Mouse (Mus musculus) cerebellum, postnatal 36 days (tissue): ENCODE measurements at regions not wholly inside any gene's neighbourhood (a gene's known extent, or its start where the extent isn't known, plus 50 kb on each side); places are given as distances from the start of the nearest gene placed in this dataset.

ENCODE experiments used
- DNase-seq, 2 experiments: peaks; one replicate each; pipeline ENCODE4 v3.0.0; 2021 to 2022; ENCODE audit warnings: mixed read lengths in 2 of 2

DNA sequence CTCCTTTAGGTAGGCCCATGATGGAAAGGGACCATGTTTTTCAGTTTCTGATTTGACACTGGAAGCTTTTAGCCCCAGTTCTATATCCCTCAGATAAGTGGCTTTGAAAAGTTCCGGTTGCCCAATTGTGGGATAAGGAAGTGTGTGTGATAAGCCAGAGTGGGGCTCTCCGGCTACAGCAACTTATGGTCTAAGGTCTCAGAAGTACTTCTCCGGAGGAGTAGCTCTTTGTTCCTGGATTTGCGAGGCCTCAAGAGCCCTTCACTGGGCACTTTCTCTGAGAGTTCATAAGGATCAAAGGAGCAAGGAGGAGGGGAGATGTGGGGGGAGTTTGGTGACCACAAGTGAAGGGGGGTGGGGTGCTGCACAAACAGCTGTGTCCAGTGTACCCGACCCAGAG is 118.3 kb upstream of the Id2 start:
- DNase-seq: no peak

- DNase-seq: no peak
Observed at GRCm38 (mm10) chr12:25213782-25214478, 117.0 kb upstream of the Id2 start.

DNA sequence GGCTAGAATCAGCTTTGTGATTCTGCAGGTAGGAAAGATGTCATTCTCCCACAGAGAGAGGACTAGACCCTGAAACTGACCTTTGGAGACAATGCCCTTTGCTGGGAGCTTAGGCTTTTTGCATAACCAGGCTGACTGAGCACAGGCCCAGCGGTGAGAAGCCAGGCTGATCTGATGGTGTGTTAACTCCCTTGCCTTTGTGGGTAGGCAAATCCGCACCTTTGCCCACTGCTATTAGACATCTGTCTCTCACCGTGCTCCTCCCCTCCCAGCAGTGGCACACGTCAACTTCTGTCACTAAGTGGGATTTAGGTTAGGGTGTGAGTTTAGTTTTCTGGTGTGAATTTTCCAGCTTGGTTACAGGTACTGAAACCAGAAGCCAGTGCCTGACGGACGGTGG is 114.4 kb upstream of the Id2 start:
- DNase-seq: no peak

GRCm38 (mm10) chr12:25210597-25210996 is 113.7 kb upstream of the Id2 start:
- DNase-seq: no peak

GRCm38 (mm10) chr12:25209333-25209728 is 112.4 kb upstream of the Id2 start:
- DNase-seq: peak in 1 of 2 experiments; percentile 14

- DNase-seq: no peak
Observed at GRCm38 (mm10) chr12:25208670-25209332, 111.9 kb upstream of the Id2 start.

- DNase-seq: no peak
Observed at GRCm38 (mm10) chr12:25203371-25204067, 106.6 kb upstream of the Id2 start.

DNA sequence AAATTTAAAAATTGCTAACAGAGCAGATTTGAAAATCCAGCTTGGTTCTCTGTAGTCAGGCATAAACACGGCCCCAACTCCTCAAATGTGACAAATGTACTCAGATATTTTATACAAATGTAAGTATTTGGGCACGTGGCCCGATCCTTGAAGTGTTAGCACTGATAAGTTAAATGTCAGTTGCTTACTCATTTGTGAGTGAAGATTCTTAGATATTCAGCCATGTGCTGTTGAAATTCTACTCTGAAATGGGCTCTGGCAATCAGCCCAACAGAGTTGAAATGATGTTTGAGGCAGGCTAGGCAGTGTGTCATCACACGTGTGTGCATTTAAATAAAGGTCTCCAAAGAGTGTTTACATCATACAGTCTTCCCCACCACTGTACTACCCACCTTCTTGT is 103.2 kb upstream of the Id2 start:
- no peak for DNase-seq

DNA sequence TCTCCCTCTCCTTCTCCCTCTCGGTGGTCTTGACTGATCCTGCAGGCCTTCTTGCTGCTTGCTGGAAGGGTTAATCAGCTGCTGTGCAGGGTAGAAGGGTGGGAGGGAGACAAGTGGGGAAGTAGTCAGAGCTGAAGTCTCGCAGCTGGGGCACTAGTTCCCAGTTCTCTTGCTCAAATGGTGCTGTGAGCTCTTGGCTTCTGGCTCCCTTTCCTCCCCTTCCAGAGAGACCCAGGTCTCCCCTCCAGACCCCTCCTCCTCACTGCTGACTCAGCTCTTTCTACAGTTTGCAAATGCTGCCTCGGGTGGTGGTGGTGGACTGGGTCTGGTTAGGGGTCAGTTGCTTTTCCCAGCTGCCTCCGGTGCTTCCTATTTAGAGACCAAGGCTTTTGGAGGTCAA is 100.8 kb upstream of the Id2 start:
- no peak for DNase-seq

DNA sequence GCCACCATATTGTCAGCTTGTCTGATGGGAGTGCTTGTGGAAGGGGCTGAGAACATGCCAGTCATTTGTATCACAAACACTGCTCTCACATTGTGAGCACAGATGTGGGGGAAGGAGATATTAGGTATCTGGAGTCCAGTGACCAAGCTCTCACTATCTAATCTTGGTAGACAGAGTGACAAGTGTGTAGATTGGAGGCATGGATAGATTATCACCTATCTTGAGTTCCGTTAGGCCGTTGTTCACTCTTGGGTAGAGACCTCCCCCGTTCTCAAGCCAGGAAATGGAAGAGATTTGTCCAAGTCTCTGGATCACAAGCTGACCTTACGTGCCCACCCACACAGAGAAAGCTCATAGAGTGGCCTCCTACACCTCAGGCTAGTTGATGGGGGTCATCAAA is 99.1 kb upstream of the Id2 start:
- no peak for DNase-seq

DNA sequence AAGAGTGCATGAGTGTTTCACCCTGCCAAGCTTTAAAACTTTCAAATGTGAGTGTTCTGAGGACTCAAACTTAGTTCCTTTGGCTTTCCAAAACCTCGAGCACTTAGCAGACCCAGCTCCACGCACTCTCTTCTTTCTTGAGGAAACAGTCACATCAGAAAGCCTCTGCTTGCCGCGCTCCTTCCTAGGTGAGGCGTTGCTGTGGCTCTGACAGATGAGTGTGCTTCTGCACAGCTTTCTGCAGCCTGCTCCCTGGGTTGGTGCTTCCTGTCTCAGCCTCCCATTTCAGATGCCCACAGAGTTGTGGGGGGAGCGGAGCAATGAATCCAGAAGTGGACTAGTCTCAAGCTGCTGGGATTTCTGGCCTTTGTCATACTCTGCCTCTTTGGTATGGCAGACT is 95.3 kb upstream of the Id2 start:
- no peak for DNase-seq

DNA sequence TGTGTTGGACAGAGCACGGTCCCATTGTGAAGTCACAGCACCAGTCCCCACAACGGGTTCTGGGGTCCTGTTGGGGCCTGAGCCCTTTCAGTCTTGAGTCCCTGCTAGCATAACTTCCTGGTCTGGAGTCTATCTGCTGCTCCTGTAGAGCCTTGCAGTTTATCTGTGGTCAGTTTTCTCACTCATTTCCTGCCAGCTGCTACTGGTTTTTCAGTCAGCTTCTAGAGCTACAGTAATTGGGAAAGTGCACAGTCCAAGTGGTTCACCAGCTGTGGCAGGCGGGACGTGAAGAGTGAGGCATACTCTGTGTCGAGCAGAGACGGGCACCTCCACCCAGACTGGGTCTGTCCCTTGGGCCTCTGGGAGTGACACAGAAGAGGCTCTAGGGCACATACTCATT is 93.4 kb upstream of the Id2 start:
- DNase-seq: no peak

DNA sequence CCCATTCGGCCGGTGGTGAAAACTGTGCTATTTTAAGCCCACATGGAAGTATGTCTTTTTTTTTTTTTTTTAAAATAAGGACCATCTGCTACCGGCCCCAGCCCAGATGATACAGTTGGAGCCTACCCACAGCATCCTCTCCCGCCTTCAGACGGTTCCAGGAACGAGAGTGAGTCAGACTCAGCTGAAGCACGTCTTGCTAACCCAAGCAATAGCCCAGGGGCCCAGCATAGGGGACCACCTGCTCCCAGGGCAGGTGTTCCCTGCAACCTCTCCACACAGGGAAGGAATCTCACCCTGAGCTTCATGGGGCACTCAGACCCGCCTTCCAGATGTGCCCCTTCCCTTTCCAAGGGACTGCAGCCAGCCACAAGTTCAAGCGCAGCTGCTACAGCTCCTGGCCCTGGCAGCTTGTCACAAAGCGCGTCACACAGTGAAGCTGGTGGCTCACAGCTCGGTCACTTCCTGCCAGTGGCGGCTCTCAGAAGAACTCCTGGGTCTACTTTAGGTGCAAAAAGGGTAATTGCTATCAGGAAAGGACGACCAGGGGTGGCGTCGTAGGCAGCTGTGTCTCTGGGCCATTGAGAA is 92.3 kb upstream of the Id2 start:
- no peak for DNase-seq

GRCm38 (mm10) chr12:25188556-25188955 is 91.6 kb upstream of the Id2 start:
- no peak for DNase-seq

DNA sequence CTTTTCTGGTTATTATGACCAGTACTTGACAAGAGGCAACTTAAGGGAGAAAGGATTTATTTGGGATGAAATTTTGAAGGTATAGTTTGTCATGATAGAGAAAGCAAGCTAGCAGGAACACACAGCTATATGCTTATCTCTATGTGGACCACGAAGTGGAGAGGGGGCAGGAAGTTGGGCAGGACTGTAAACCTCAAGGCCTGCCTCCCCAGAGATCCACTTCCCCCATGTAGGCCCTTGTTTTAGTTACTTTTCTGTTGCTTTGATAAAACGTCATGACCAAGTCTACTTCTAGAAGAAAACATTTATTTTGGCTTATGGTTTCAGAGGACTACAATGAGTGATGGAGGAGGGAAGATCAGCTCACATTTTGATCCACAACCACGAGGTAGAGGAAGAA is 90.3 kb upstream of the Id2 start:
- no peak for DNase-seq

DNA sequence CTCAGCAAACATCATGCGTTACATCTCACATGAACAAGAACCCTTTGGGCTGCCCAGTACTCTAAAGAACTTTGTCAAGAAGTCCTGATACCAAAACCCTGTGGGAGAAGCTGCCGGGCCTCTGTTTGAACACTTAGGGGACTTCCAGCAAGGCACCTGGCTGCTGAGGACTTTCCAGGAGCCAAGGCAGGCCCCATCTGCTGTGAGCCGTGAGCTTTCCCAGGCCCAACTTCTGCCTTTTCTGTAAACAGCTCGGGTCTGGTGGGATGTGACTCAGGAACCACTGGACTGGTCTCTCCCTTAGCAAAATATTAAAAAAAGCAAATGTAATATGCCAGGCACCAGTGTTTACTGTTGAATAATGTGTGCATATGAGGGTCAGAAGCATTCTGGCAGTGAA is 85.7 kb upstream of the Id2 start:
- DNase-seq: no peak

- no peak for DNase-seq
Observed at GRCm38 (mm10) chr12:25181317-25181716, 84.4 kb upstream of the Id2 start.

GRCm38 (mm10) chr12:25180861-25181260 is 83.9 kb upstream of the Id2 start:
- DNase-seq: no peak

DNA sequence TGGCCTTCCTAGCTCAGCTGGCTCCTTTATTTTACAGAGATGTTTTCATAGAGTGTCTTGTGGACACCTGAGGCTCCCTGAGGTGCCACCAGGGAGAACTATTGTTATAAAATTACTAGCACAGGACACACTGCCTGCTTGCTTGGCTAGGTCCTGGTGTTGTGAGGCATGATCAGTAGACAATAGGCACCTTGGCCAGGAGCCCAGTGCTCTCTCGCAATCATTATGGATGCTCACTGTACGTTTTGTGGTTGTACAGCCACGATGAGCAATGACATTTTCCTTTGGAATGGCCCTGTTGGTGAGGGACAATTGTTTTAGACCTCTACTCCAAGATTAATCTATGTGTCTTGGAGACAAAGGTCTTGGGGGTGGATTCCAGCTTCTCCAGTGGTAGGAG is 83.3 kb upstream of the Id2 start:
- no peak for DNase-seq

GRCm38 (mm10) chr12:25178491-25179115 is 81.7 kb upstream of the Id2 start:
- DNase-seq: no peak

DNA sequence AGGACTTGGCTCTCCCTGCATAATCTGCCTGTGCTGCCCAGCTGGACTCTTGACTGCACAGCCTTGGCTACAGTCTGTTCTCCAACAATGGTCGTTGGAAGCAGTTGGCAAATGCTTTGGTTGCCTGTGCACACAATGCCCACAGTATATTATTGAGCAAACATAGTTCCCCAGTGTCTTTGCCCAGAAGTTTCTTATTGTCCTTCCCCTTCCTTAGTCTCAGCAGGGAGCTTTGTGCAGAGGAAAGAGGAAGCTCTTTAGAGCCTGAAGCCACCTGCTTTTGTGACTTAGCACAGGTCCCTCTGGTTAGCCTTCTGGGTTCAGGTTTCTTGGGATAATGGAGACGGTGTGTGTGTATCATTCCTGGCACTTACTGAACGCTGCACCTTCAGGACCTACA is 80.9 kb upstream of the Id2 start:
- DNase-seq: no peak

- DNase-seq: no peak
Observed at GRCm38 (mm10) chr12:25176565-25176964, 79.6 kb upstream of the Id2 start.

DNA sequence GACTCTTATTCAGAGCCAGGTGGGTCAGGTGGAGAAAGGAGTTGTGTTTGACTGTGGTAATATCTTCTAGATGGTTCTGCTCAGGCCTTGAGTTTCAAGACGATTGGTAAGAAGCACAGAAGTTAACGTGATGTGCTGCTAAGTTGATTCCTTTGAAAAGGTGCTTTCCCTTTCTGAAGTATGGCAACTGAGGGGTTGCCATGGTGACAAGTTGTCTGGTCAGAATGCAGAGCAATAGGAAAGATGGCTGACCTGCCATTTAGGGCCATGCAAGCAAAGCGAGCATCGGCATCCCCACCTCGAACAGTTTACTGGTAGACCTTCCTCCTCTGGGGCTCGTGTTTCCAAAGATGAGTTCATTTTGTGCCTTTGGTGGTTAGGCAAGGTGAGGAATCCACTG is 76.1 kb upstream of the Id2 start:
- no peak for DNase-seq
